Mouse (Mus musculus) naive thymus-derived CD4-positive, alpha-beta T cell, adult 2 months (primary cell): ENCODE measurements around the gene Sycn.

Source experiments
- DNase-seq: peaks from one replicate; pipeline ENCODE4 v3.0.0-alpha.2; 2011; ENCODE audit warnings: low read depth

The Sycn gene

GRCm38 (mm10) chr7:28586663-28587411 lies 46.2 kb downstream of the Sycn start:
- no peak for DNase-seq

GRCm38 (mm10) chr7:28587644-28588043 lies 47.0 kb downstream of the Sycn start:
- DNase-seq: no peak
